Mouse (Mus musculus) hindbrain, embryonic 10.5 days (tissue): ENCODE measurements at regions not wholly inside any gene's neighbourhood (a gene's known extent, or its start where the extent isn't known, plus 50 kb on each side); places are given as distances from the start of the nearest gene placed in this dataset.

Source experiments
- DNase-seq: peaks from one replicate; pipeline ENCODE4 v3.0.0-alpha.2; 2017; ENCODE audit warnings: low spot score
- H3K27ac ChIP-seq: fragments of 300-500 bp; sonication (generic); 2 replicates; pipeline ENCODE4 v1.5.1; 2016; ENCODE audit warnings: mild to moderate bottlenecking, moderate library complexity
- H3K27me3 ChIP-seq: fragments of 300-500 bp; sonication (generic); 2 replicates; pipeline ENCODE4 v1.6.1; 2016; ENCODE audit warnings: mild to moderate bottlenecking; ENCODE audit not compliant: poor library complexity, insufficient read depth, severe bottlenecking
- H3K36me3 ChIP-seq: fragments of 300-500 bp; sonication (generic); 2 replicates; pipeline ENCODE4 v1.6.1; 2016; ENCODE audit warnings: mild to moderate bottlenecking, moderate library complexity
- H3K4me1 ChIP-seq: fragments of 300-500 bp; sonication (generic); replicated peaks from 2 replicates; pipeline ENCODE4 v1.6.1; 2016; ENCODE audit warnings: mild to moderate bottlenecking
- H3K4me3 ChIP-seq: fragments of 300-500 bp; sonication (generic); 2 replicates; pipeline ENCODE4 v1.5.1; 2016; ENCODE audit warnings: mild to moderate bottlenecking, moderate library complexity
- H3K9me3 ChIP-seq: fragments of 300-500 bp; sonication (generic); 2 replicates; pipeline ENCODE4 v1.6.1; 2016; ENCODE audit warnings: mild to moderate bottlenecking, moderate library complexity
- WGBS: fragments of 180-500 bp; shearing (Covaris S2); methylation state at CpG from one replicate; pipeline ENCODE4 v1.1.7; 2016; 5-methylcytosine and 5-hydroxymethylcytosine counted together

DNA sequence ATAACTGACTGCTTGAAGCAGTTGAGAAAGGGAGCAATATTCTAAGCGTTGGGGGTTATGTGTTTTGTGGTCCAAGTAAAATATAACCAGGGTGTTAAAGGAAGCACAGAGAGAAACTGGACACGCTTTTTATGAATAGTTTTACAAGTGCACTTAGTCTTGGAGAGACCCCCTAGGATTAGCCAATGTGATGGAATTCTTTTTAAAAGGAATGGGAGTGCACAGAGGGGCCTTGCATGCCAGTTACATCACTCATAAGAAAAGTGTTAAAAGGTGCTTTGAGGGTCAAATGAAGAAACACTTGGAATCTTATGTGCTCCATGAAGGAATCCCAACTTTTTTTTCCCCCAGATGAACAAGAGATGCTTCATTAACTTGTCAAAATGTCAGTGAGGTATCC lies 394.4 kb downstream of the Bckdhb start:
- no peaks in the 10 kb centered on the region for H3K9me3 ChIP-seq
- no peak for DNase-seq
- H3K36me3 ChIP-seq, result no peaks in the 10 kb centered on the region
- no peaks in the 10 kb centered on the region for H3K27me3 ChIP-seq
- peaks cover 13% of the 10 kb centered on the region for H3K4me1 ChIP-seq
- no peak overlapping the region for H3K27ac ChIP-seq
- H3K4me3 ChIP-seq, result no peak overlapping the region
- WGBS, result 50% methylated on average over 2 of the region's 2 CpGs

DNA sequence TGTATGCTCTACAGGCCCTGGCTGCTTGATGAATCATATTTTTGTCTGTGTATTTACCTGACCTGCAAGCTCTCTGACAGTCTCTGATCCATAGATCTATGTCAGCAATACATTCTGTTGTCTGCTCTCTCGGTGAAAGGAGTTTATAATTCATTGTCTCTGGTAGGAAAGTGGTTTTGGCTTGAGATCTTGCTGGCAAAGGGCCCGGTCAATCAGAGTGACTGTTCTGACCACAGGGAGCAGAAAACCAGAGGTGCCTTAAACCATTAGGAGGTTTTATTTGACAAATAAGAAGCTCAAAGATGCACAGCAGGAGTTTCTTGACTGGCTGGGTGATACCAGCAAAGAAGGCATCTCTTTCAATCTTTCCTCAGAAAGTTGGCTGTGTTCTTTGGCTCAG lies 398.2 kb downstream of the Bckdhb start:
- H3K27ac ChIP-seq, result no peak overlapping the region
- H3K36me3 ChIP-seq, result no peaks in the 10 kb centered on the region
- no peak overlapping the region for H3K4me3 ChIP-seq
- no peak for DNase-seq
- H3K27me3 ChIP-seq, result no peaks in the 10 kb centered on the region
- H3K9me3 ChIP-seq, result no peaks in the 10 kb centered on the region
- 67% methylated on average over 2 of the region's 2 CpGs for WGBS
- peaks cover 13% of the 10 kb centered on the region for H3K4me1 ChIP-seq

DNA sequence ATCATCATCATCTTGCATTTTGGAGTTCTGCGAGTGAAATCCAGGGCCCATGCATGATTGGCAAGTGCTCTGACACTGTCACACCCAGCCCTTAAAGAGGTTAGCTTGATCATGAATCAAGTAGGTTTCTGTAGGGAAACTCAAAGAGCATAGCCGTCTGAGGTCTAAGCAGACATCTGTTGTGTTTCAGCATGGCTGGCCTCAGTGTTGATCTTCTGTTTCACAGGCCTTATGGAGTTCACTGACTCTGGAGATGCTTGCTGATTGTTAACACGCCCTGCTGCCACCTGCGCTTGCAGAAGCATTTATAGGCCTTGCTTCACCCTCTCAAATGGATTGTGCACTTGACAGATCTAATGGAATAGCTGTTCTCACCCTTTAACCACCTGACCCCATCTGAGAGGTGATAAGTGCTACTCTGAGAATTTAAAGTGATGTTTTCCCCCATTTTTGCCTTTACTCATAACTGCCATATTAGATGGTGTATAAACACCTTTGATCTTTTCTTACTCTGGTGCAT lies 406.2 kb downstream of the Bckdhb start:
- Histone ChIP-seq H3K36me3 (no peaks in the 10 kb centered on the region), H3K27ac (no peak overlapping the region), H3K4me1 (no peaks in the 10 kb centered on the region), H3K27me3 (no peaks in the 10 kb centered on the region), H3K4me3 (no peak overlapping the region), H3K9me3 (no peaks in the 10 kb centered on the region)
- WGBS, result 77% methylated on average over 4 of the region's 4 CpGs
- DNase-seq, result no peak

DNA sequence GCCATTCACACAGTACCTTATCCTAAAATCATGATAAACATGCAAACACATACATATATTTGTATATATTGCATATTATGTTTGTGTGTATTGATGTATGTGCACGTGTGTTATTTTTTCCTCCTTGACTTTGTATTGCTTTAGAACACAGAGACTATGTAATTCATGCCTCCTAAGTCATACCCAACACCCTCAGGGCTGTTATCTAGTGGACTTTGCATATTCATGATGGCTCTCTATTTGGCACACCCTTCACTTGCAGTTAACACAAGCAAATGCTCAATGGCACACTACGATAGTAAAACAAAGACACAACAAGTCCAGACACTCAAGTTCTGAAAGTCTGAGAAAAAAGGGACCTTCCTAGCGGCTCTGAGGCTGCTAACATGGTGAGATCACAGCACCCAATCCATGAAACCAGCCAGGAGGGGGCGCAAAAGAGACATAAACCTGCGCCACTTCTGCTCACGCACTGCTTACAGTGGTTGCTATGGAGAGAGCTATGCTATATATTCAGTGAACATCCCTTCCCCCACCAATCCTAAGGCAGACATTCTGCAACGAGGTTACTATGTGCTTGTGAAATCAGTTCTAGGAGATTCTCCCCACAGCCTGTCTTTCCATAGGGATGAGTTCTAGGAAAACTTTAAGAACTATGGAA lies 418.6 kb downstream of the Bckdhb start:
- H3K4me3 ChIP-seq, result no peak overlapping the region
- H3K9me3 ChIP-seq, result no peaks in the 10 kb centered on the region
- no peaks in the 10 kb centered on the region for H3K27me3 ChIP-seq
- 19% methylated on average over 7 of the region's 7 CpGs for WGBS
- H3K4me1 ChIP-seq, result peaks cover 4% of the 10 kb centered on the region; the same call in 1 of the 2 replicates
- no peak overlapping the region for H3K27ac ChIP-seq
- no peaks in the 10 kb centered on the region for H3K36me3 ChIP-seq
- peak; percentile 87 for DNase-seq

DNA sequence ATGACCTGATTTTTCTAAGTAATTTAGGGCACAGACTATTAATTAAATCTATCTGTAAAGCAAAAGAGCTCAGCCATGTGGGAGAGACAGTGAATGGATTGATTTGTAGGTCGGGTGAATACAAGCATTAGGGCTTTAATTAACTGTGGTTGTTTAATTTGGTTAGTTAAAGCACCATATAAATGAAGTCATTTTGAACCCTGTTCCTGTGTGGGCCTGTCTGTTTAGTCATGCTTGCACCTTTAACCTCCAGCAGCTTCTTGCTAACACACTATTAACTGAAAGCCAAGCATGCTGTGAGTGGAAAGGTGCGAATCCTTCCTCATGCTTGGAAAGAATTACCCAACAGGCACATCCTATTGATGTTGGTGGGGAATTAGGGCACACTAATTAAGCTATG lies 425.3 kb downstream of the Bckdhb start:
- WGBS, result 61% methylated on average over 2 of the region's 2 CpGs
- Histone ChIP-seq H3K36me3 (no peaks in the 10 kb centered on the region), H3K27me3 (no peaks in the 10 kb centered on the region), H3K9me3 (no peaks in the 10 kb centered on the region), H3K27ac (no peak overlapping the region), H3K4me1 (no peaks in the 10 kb centered on the region), H3K4me3 (no peak overlapping the region)
- no peak for DNase-seq

DNA sequence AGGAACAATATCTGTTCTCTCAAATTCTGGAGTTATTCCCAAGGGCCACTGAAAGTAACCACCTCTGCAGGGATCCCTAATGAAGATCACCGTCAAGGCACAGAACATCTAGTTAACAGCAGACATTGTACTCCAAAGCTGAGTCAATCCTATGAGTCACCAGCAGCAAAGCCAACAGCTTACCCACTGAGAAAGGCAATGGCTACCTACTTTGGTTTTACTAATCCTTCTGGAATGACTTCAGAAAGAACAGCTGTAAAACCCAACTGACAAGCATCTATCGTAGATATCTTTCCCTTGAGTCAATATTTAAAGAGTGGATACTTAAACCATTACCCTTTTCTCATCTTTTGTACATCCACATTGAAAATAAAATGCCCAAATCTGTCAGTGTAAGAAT lies 429.5 kb downstream of the Bckdhb start:
- no peaks in the 10 kb centered on the region for H3K27me3 ChIP-seq
- no peak overlapping the region for H3K27ac ChIP-seq
- H3K9me3 ChIP-seq, result no peaks in the 10 kb centered on the region
- no peaks in the 10 kb centered on the region for H3K36me3 ChIP-seq
- no peak overlapping the region for H3K4me3 ChIP-seq
- WGBS, result 88% methylated on average over 2 of the region's 2 CpGs
- no peaks in the 10 kb centered on the region for H3K4me1 ChIP-seq
- DNase-seq, result no peak

DNA sequence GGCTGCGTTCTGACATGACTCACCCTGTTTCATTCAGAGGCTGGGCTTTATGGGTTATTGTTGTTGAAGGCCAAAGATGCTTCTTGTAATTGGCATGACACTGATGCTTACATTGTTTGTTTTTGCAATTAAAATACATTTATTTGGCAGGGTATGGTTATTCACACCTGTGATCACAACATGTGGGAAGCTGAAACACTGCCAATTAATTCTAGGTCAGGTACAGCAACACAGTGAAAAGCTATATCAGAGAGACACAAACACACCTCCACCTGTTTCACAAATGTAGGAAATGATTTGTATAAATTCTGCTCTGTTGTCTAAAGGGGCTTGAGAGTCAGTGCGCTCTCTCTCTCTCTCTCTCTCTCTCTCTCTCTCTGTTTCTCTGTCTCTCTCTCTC lies 431.2 kb downstream of the Bckdhb start:
- no peaks in the 10 kb centered on the region for H3K27me3 ChIP-seq
- no peak overlapping the region for H3K4me3 ChIP-seq
- WGBS, result 98% methylated on average over 2 of the region's 2 CpGs
- no peak overlapping the region for H3K27ac ChIP-seq
- H3K36me3 ChIP-seq, result no peaks in the 10 kb centered on the region
- no peak for DNase-seq
- no peaks in the 10 kb centered on the region for H3K4me1 ChIP-seq
- no peaks in the 10 kb centered on the region for H3K9me3 ChIP-seq

DNA sequence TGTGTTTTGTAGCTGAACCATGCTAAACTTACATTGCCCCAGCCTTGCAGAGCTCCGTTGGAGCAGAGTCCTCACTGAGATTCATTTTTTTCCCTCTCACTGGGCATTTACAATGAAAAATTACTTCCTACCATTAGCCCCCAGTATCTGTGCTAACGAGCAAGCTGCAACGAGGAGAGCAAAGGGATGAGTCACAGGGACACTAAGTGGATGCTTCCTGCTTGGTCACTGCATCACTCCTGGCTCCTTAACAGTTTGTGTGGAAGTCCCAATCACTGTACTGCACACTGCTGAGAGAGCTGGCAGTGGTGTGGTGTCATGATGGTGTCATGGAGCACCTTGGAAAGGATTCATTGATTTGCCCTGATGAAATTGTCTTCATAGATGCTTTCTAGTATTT lies 434.9 kb downstream of the Bckdhb start:
- 80% methylated on average over 3 of the region's 3 CpGs for WGBS
- H3K27ac ChIP-seq, result no peak overlapping the region
- DNase-seq, result no peak
- no peaks in the 10 kb centered on the region for H3K9me3 ChIP-seq
- H3K36me3 ChIP-seq, result no peaks in the 10 kb centered on the region
- no peaks in the 10 kb centered on the region for H3K4me1 ChIP-seq
- no peaks in the 10 kb centered on the region for H3K27me3 ChIP-seq
- H3K4me3 ChIP-seq, result no peak overlapping the region

DNA sequence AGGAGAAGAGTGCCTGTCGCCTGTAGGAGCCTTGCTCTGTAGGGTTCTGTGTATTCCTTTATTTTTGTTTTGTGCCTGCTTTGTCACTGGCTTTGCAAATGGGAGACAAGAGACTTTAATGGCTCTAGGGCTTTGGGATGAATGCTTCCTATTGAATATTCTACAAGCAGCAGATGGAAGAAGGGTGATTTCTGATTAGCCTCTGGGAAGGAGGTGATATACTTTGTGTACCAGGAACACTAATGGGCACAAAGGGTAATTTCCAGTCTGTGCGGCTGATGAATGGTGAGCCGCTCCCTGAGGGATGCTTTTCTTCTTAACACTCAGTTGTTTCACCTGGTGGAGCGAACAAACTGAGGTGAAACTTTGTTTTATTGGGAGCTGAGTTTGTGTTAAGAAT lies 435.5 kb downstream of the Bckdhb start:
- 77% methylated on average over 4 of the region's 4 CpGs for WGBS
- H3K9me3 ChIP-seq, result no peaks in the 10 kb centered on the region

DNA sequence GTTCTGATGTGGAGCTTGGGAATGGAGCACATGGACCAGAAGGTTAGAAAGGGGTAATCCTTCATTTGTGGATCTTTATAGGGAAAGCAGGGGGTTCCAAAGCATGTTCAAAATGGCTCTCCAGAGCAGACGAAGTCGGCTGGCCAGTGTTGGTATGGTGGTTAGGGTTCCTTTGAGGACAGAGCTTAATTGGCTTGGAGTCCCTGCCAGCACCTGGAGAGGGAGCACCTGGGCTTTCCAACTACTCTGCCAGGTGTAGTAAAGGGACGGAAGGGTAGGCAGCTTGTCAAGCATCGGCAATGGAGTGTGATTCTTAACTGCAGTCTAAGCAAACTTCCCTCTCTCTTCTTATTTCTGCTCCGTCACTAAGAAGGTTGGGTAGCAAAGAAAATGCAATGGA lies 438.5 kb downstream of the Bckdhb start:
- H3K4me1 ChIP-seq, result no peaks in the 10 kb centered on the region
- H3K4me3 ChIP-seq, result no peak overlapping the region
- no peaks in the 10 kb centered on the region for H3K27me3 ChIP-seq
- no peaks in the 10 kb centered on the region for H3K36me3 ChIP-seq
- no peak for DNase-seq
- WGBS, result 92% methylated on average over 5 of the region's 5 CpGs
- H3K9me3 ChIP-seq, result no peaks in the 10 kb centered on the region
- H3K27ac ChIP-seq, result no peak overlapping the region

More for the DNA sequence above, 435.5 kb downstream of the Bckdhb start:
- no peaks in the 10 kb centered on the region for H3K36me3 ChIP-seq
- no peak for DNase-seq
- no peaks in the 10 kb centered on the region for H3K4me1 ChIP-seq
- H3K27ac ChIP-seq, result no peak overlapping the region
- H3K27me3 ChIP-seq, result no peaks in the 10 kb centered on the region
- no peak overlapping the region for H3K4me3 ChIP-seq

DNA sequence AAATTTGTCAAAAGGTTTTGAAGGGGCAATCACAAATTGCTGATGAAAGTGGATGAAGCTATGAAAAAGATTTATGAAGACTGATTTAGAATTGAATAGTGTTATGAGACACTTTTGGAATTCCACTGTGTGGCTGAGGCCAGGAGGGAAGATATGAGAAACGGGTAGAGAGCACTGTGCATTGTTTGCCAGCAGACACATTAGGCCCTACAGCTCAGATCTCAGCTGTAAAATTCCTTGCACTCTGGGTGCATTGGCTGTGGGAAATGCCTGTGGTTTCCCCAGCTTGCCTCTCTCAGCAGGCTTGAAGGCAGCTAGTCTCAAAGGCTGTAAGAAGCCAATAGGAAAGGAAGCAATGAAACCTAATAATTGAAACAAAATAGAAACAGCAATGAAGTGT lies 444.3 kb downstream of the Bckdhb start:
- Histone ChIP-seq H3K27ac (no peak overlapping the region), H3K9me3 (no peaks in the 10 kb centered on the region), H3K4me1 (no peaks in the 10 kb centered on the region), H3K36me3 (no peaks in the 10 kb centered on the region), H3K4me3 (no peak overlapping the region), H3K27me3 (no peaks in the 10 kb centered on the region)
- WGBS, result 66% methylated on average over 1 of the region's 1 CpGs
- no peak for DNase-seq

DNA sequence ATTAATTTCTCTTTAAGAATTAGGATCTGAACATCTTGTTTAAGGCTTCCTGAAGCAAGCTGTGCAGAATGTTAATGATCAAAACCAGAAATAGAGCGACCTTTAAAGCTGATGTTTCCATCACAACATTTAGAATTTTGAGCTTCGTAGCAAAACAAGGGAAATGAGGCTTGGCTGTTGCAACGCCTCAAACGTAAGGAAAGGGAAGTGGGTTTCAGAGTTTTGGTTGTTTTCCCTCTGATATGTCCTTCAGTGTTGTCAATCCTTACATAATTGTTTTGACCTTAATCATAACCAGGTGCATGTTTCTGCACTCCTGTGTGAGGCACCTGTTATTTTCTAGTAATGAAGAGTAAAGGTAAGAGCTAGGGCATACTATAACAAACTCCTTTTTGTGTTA lies 445.3 kb downstream of the Bckdhb start:
- no peak for DNase-seq
- WGBS, result 79% methylated on average over 4 of the region's 4 CpGs
- Histone ChIP-seq H3K9me3 (peaks cover 4% of the 10 kb centered on the region), H3K4me1 (no peaks in the 10 kb centered on the region), H3K27ac (no peak overlapping the region), H3K36me3 (no peaks in the 10 kb centered on the region), H3K4me3 (no peak overlapping the region), H3K27me3 (no peaks in the 10 kb centered on the region)

DNA sequence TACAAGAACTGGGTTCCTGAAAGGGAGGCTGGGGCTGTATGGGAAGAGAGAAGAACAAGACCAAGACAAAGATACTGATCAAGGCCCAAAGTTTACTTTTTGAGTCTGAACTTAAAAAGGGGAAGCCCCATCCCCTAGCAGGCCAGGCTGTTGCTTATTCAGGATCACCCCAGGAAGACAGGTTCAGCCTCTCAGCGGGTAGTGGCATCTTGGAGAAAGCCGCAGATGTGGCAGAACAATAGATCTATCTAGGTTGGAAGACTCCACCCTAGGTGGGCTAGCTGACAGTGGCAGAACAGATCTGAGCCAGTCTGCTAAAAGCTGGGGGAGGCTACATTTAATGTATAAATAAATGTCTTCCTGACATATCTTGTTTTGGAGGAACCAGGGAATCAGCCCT lies 450.8 kb downstream of the Bckdhb start:
- H3K36me3 ChIP-seq, result no peaks in the 10 kb centered on the region
- H3K9me3 ChIP-seq, result peaks cover 4% of the 10 kb centered on the region
- no peak for DNase-seq
- no peak overlapping the region for H3K4me3 ChIP-seq
- no peaks in the 10 kb centered on the region for H3K27me3 ChIP-seq
- WGBS, result 43% methylated on average over 2 of the region's 2 CpGs
- no peaks in the 10 kb centered on the region for H3K4me1 ChIP-seq
- H3K27ac ChIP-seq, result no peak overlapping the region

DNA sequence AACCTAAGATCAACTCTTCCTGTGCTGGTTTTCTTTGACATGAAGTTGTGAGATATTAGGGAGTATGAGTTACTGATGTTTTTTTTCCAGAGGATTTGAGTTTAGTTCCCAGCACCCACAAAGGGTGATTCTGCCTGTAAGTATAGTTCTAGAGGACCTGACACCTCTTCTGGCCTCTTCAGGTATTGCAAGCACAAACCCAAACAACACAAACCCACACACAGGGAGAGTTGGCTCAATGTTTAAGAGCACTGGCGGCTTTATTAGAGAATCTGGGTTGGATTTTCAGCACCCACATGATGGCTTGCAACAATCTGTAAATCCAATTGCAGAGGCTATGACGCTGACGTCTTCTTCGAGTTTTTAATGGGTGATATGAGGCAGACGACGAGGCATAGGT lies 451.7 kb downstream of the Bckdhb start:
- no peaks in the 10 kb centered on the region for H3K4me1 ChIP-seq
- no peak overlapping the region for H3K4me3 ChIP-seq
- peaks cover 4% of the 10 kb centered on the region for H3K9me3 ChIP-seq
- no peaks in the 10 kb centered on the region for H3K36me3 ChIP-seq
- DNase-seq, result no peak
- 94% methylated on average over 6 of the region's 6 CpGs for WGBS
- no peak overlapping the region for H3K27ac ChIP-seq
- no peaks in the 10 kb centered on the region for H3K27me3 ChIP-seq
